In genomic region chr2:133274424-133274823, GRCm38 (mm10) we compare ENCODE assay signal across 23 mouse cellular contexts.
A peak's percentile ranks its signal among the peaks of the same experiment; 100 is the strongest.
DNase-seq lines count a peak whose midpoint lies in the region; ATAC-seq and TF ChIP-seq lines count a peak whose summit lies in the region.
"Had no signal": no experiment of that assay in that cellular context is flagged by ENCODE, and none has a peak within 500 bp of the region (broad histone marks: within the 10 kb centered on the region; RNA-seq: fewer than 3 reads in every experiment).

No protein-coding gene starts in this region.

- no peak overlapping the region for H3K27ac ChIP-seq in embryonic facial prominence, embryonic 14.5 days (replicated peaks; ENCODE audit: low read depth, low read length)
- no peak overlapping the region for H3K27ac ChIP-seq in embryonic facial prominence, embryonic 10.5 days (replicated peaks)
- peak overlapping the region; percentile 67; the same call in 1 of the 2 replicates for H3K27ac ChIP-seq in heart, embryonic 10.5 days
- H3K27ac ChIP-seq in heart, embryonic 15.5 days: peak overlapping the region; percentile 83
- H3K27ac ChIP-seq in heart, adult 2 months: no peak overlapping the region
- H3K27ac ChIP-seq: hindbrain, embryonic 14.5 days; limb, embryonic 10.5 days; limb, embryonic 15.5 days; liver, embryonic 13.5 days had no signal

- ATAC-seq in embryonic facial prominence, embryonic 14.5 days (ENCODE audit: low read depth): 0 out of 2 replicates have a peak, but pooled peaks have one; percentile 37
- peak; percentile 60; the same call in 1 of the 2 replicates for ATAC-seq in heart, embryonic 15.5 days (replicated peaks; ENCODE audit: insufficient number of reproducible peaks, insufficient read depth, low FRiP score, low read depth)
- ATAC-seq: intestine, postnatal 0 days; Patski had no signal

- no peak overlapping the region for H3K4me3 ChIP-seq in embryonic facial prominence, embryonic 14.5 days (ENCODE audit: low read depth, low read length)
- H3K4me3 ChIP-seq in embryonic facial prominence, embryonic 10.5 days: no peak overlapping the region
- H3K4me3 ChIP-seq in heart, embryonic 10.5 days: no peak overlapping the region
- H3K4me3 ChIP-seq in heart, embryonic 15.5 days: no peak overlapping the region
- no peak overlapping the region for H3K4me3 ChIP-seq in heart, adult 2 months
- H3K4me3 ChIP-seq: limb, embryonic 10.5 days; limb, embryonic 15.5 days; liver, embryonic 13.5 days had no signal

- H3K79me2 ChIP-seq in heart, adult 2 months (replicated peaks; ENCODE audit: control insufficient read depth, insufficient read depth, low read length): no peaks in the 10 kb centered on the region

- TF ChIP-seq EP300 in heart, adult 2 months (IDR thresholded peaks at IDR 0.05; ENCODE audit: insufficient read depth, low read depth, low read length): no peak

- no peaks in the 10 kb centered on the region for H3K9me3 ChIP-seq in embryonic facial prominence, embryonic 14.5 days (ENCODE audit: control insufficient read depth, low read length)
- no peaks in the 10 kb centered on the region for H3K9me3 ChIP-seq in embryonic facial prominence, embryonic 10.5 days
- no peaks in the 10 kb centered on the region for H3K9me3 ChIP-seq in heart, embryonic 10.5 days
- H3K9me3 ChIP-seq in heart, embryonic 15.5 days (replicated peaks): no peaks in the 10 kb centered on the region
- H3K9me3 ChIP-seq: limb, embryonic 10.5 days; limb, embryonic 15.5 days; liver, embryonic 13.5 days had no signal

- H3K4me2 ChIP-seq in embryonic facial prominence, embryonic 14.5 days (ENCODE audit: low read depth, low read length): no peak overlapping the region
- H3K4me2 ChIP-seq in heart, embryonic 15.5 days: peak overlapping the region; percentile 21; the same call in 1 of the 2 replicates
- H3K4me2 ChIP-seq: hindbrain, embryonic 14.5 days; limb, embryonic 15.5 days; liver, embryonic 13.5 days had no signal

- DNase-seq in embryonic facial prominence, embryonic 14.5 days (ENCODE audit: low spot score): peak; percentile 59
- DNase-seq in embryonic facial prominence, embryonic 10.5 days (ENCODE audit: low spot score): no peak
- no peak for DNase-seq in heart, embryonic 10.5 days (ENCODE audit: low spot score)
- DNase-seq in heart, adult 18-20 months: no peak
- no peak for DNase-seq in heart, adult 2 months
- DNase-seq in telencephalon, adult 2 months (ENCODE audit: low read depth, low spot score): peak; percentile 17
- DNase-seq: adrenal gland, postnatal 10 days; cerebellum, adult 11 months; cerebellum, adult 9-10 months; cerebellum, postnatal 36 days; kidney, adult 9 months; kidney, postnatal 10 days; layer of hippocampus, postnatal 36 days; liver, embryonic 13.5 days; lung, adult 18-20 months; lung, postnatal 10 days; midbrain, embryonic 14.5 days had no signal

- H3K9ac ChIP-seq in embryonic facial prominence, embryonic 14.5 days (ENCODE audit: low read depth, low read length): no peak overlapping the region
- no peak overlapping the region for H3K9ac ChIP-seq in heart, embryonic 15.5 days
- no peak overlapping the region for H3K9ac ChIP-seq in heart, adult 2 months (ENCODE audit: low read depth, low read length)
- H3K9ac ChIP-seq: hindbrain, embryonic 14.5 days; limb, embryonic 15.5 days; liver, embryonic 13.5 days had no signal

- intact Hi-C loops in heart, adult 2 months (cut with DNase I): no loop called here

- no peaks in the 10 kb centered on the region for H3K36me3 ChIP-seq in embryonic facial prominence, embryonic 14.5 days (ENCODE audit: control insufficient read depth, insufficient read depth, low read length)
- H3K36me3 ChIP-seq in embryonic facial prominence, embryonic 10.5 days (replicated peaks): no peaks in the 10 kb centered on the region
- no peaks in the 10 kb centered on the region for H3K36me3 ChIP-seq in heart, embryonic 10.5 days
- no peaks in the 10 kb centered on the region for H3K36me3 ChIP-seq in heart, embryonic 15.5 days
- no peaks in the 10 kb centered on the region for H3K36me3 ChIP-seq in heart, adult 2 months (ENCODE audit: control insufficient read depth, insufficient read depth, low read length)
- H3K36me3 ChIP-seq: limb, embryonic 10.5 days; limb, embryonic 15.5 days; liver, embryonic 13.5 days had no signal

- 16% methylated on average over 4 of the region's 4 CpGs for WGBS in embryonic facial prominence, embryonic 14.5 days
- WGBS in embryonic facial prominence, embryonic 10.5 days: 39% methylated on average over 4 of the region's 4 CpGs
- 20% methylated on average over 4 of the region's 4 CpGs for WGBS in heart, embryonic 10.5 days
- WGBS in heart, embryonic 15.5 days: 11% methylated on average over 4 of the region's 4 CpGs
- WGBS in heart, adult 2 months: 7% methylated on average over 4 of the region's 4 CpGs

- TF ChIP-seq POLR2A in heart, adult 2 months (IDR thresholded peaks at IDR 0.05; ENCODE audit: insufficient read depth, low read depth, low read length): no peak

- H3K27me3 ChIP-seq in embryonic facial prominence, embryonic 14.5 days (replicated peaks; ENCODE audit: control insufficient read depth, insufficient read depth, low read length): no peaks in the 10 kb centered on the region
- no peaks in the 10 kb centered on the region for H3K27me3 ChIP-seq in embryonic facial prominence, embryonic 10.5 days (replicated peaks; ENCODE audit: low read depth, poor library complexity, severe bottlenecking)
- no peaks in the 10 kb centered on the region for H3K27me3 ChIP-seq in heart, embryonic 10.5 days (ENCODE audit: insufficient read depth, poor library complexity, severe bottlenecking)
- no peaks in the 10 kb centered on the region for H3K27me3 ChIP-seq in heart, embryonic 15.5 days
- no peaks in the 10 kb centered on the region for H3K27me3 ChIP-seq in heart, adult 2 months (ENCODE audit: control insufficient read depth, insufficient read depth, low read length)
- H3K27me3 ChIP-seq: limb, embryonic 15.5 days; liver, embryonic 13.5 days; Patski had no signal

- TF ChIP-seq CTCF in heart, adult 2 months (IDR thresholded peaks at IDR 0.05): no peak

- H3K4me1 ChIP-seq in embryonic facial prominence, embryonic 14.5 days (ENCODE audit: control insufficient read depth, insufficient read depth, low read length): peaks cover 3% of the 10 kb centered on the region; the same call in 1 of the 2 replicates
- H3K4me1 ChIP-seq in embryonic facial prominence, embryonic 10.5 days: 0 out of 2 replicates have a peak, but pooled peaks cover 5% of the 10 kb centered on the region
- H3K4me1 ChIP-seq in heart, embryonic 10.5 days: peaks cover 3% of the 10 kb centered on the region; the same call in 1 of the 2 replicates
- peaks cover 9% of the 10 kb centered on the region for H3K4me1 ChIP-seq in heart, embryonic 15.5 days (replicated peaks)
- no peaks in the 10 kb centered on the region for H3K4me1 ChIP-seq in heart, adult 2 months (ENCODE audit: control insufficient read depth, insufficient read depth, low read length)
- H3K4me1 ChIP-seq: limb, embryonic 10.5 days; limb, embryonic 15.5 days; liver, embryonic 13.5 days had no signal

Comparison
In these comparisons a context has a peak if more than half of its experiments do, and no peak if none do; other contexts are left out.
1. DNase-seq: peak in embryonic facial prominence, embryonic 14.5 days (single experiment) and telencephalon, adult 2 months (single experiment); none in embryonic facial prominence, embryonic 10.5 days (single experiment), heart, embryonic 10.5 days (single experiment), heart, adult 18-20 months (0 of 2) and heart, adult 2 months (0 of 2).
2. H3K27ac ChIP-seq: peak in heart, embryonic 10.5 days (single experiment) and heart, embryonic 15.5 days (single experiment); none in embryonic facial prominence, embryonic 14.5 days (single experiment), embryonic facial prominence, embryonic 10.5 days (single experiment) and heart, adult 2 months (single experiment).